Mouse (Mus musculus): ENCODE measurements at regions not wholly inside any gene's neighbourhood (a gene's known extent, or its start where the extent isn't known, plus 50 kb on each side); places are given as distances from the start of the nearest gene placed in this dataset.

- TF ChIP-seq NANOG (IDR thresholded peaks at IDR 0.05; ENCODE audit: borderline replicate concordance, low read length) (no peak), CTCF (conservative IDR thresholded peaks at IDR 0.05; ENCODE audit: low read length) (no peak), POU5F1 (IDR thresholded peaks at IDR 0.05; ENCODE audit: borderline replicate concordance, low read length) (no peak)
- H3K36me3 ChIP-seq (ENCODE audit: insufficient read depth, low read length), result no peaks in the 10 kb centered on the region
- no peaks in the 10 kb centered on the region for H3K4me1 ChIP-seq (replicated peaks; ENCODE audit: low read depth, low read length)
- no peaks in the 10 kb centered on the region for H3K9me3 ChIP-seq (ENCODE audit: low read length)
- H3K27me3 ChIP-seq (ENCODE audit: insufficient read depth, low read length), result no peaks in the 10 kb centered on the region
- H3K4me3 ChIP-seq (replicated peaks; ENCODE audit: low read length), result no peak overlapping the region
Observed at GRCm38 (mm10) chr8:49769829-49770228, 926.1 kb upstream of the Tenm3 start.

GRCm38 (mm10) chr8:49738043-49738442 is 894.3 kb upstream of the Tenm3 start:
- peaks cover 5% of the 10 kb centered on the region; the same call in 1 of the 2 replicates for H3K4me1 ChIP-seq (replicated peaks; ENCODE audit: low read depth, low read length)
- TF ChIP-seq NANOG (IDR thresholded peaks at IDR 0.05; ENCODE audit: borderline replicate concordance, low read length), result no peak
- no peak for TF ChIP-seq POU5F1 (IDR thresholded peaks at IDR 0.05; ENCODE audit: borderline replicate concordance, low read length)
- no peak for TF ChIP-seq CTCF (conservative IDR thresholded peaks at IDR 0.05; ENCODE audit: low read length)
- no peaks in the 10 kb centered on the region for H3K9me3 ChIP-seq (ENCODE audit: low read length)
- no peaks in the 10 kb centered on the region for H3K36me3 ChIP-seq (ENCODE audit: insufficient read depth, low read length)
- H3K4me3 ChIP-seq (replicated peaks; ENCODE audit: low read length), result no peak overlapping the region
- no peaks in the 10 kb centered on the region for H3K27me3 ChIP-seq (ENCODE audit: insufficient read depth, low read length)

GRCm38 (mm10) chr8:49729156-49729555 is 885.4 kb upstream of the Tenm3 start:
- Histone ChIP-seq H3K9me3 (ENCODE audit: low read length) (no peaks in the 10 kb centered on the region), H3K4me1 (replicated peaks; ENCODE audit: low read depth, low read length) (no peaks in the 10 kb centered on the region), H3K27me3 (ENCODE audit: insufficient read depth, low read length) (no peaks in the 10 kb centered on the region), H3K36me3 (ENCODE audit: insufficient read depth, low read length) (no peaks in the 10 kb centered on the region), H3K4me3 (replicated peaks; ENCODE audit: low read length) (no peak overlapping the region)
- TF ChIP-seq CTCF (conservative IDR thresholded peaks at IDR 0.05; ENCODE audit: low read length) (no peak), POU5F1 (IDR thresholded peaks at IDR 0.05; ENCODE audit: borderline replicate concordance, low read length) (no peak), NANOG (IDR thresholded peaks at IDR 0.05; ENCODE audit: borderline replicate concordance, low read length) (no peak)

GRCm38 (mm10) chr8:49712371-49712770 is 868.6 kb upstream of the Tenm3 start:
- TF ChIP-seq NANOG (IDR thresholded peaks at IDR 0.05; ENCODE audit: borderline replicate concordance, low read length) (no peak), CTCF (conservative IDR thresholded peaks at IDR 0.05; ENCODE audit: low read length) (no peak), POU5F1 (IDR thresholded peaks at IDR 0.05; ENCODE audit: borderline replicate concordance, low read length) (no peak)
- Histone ChIP-seq H3K27me3 (ENCODE audit: insufficient read depth, low read length) (no peaks in the 10 kb centered on the region), H3K9me3 (ENCODE audit: low read length) (no peaks in the 10 kb centered on the region), H3K36me3 (ENCODE audit: insufficient read depth, low read length) (no peaks in the 10 kb centered on the region), H3K4me3 (replicated peaks; ENCODE audit: low read length) (no peak overlapping the region), H3K4me1 (replicated peaks; ENCODE audit: low read depth, low read length) (no peaks in the 10 kb centered on the region)

GRCm38 (mm10) chr8:49708701-49709100 is 865.0 kb upstream of the Tenm3 start:
- no peak overlapping the region for H3K4me3 ChIP-seq (replicated peaks; ENCODE audit: low read length)
- H3K9me3 ChIP-seq (ENCODE audit: low read length), result no peaks in the 10 kb centered on the region
- no peaks in the 10 kb centered on the region for H3K27me3 ChIP-seq (ENCODE audit: insufficient read depth, low read length)
- TF ChIP-seq CTCF (conservative IDR thresholded peaks at IDR 0.05; ENCODE audit: low read length) (no peak), POU5F1 (IDR thresholded peaks at IDR 0.05; ENCODE audit: borderline replicate concordance, low read length) (no peak), NANOG (IDR thresholded peaks at IDR 0.05; ENCODE audit: borderline replicate concordance, low read length) (no peak)
- no peaks in the 10 kb centered on the region for H3K36me3 ChIP-seq (ENCODE audit: insufficient read depth, low read length)
- H3K4me1 ChIP-seq (replicated peaks; ENCODE audit: low read depth, low read length), result no peaks in the 10 kb centered on the region

- no peaks in the 10 kb centered on the region for H3K4me1 ChIP-seq (replicated peaks; ENCODE audit: low read depth, low read length)
- no peaks in the 10 kb centered on the region for H3K9me3 ChIP-seq (ENCODE audit: low read length)
- no peaks in the 10 kb centered on the region for H3K27me3 ChIP-seq (ENCODE audit: insufficient read depth, low read length)
- no peak overlapping the region for H3K4me3 ChIP-seq (replicated peaks; ENCODE audit: low read length)
- no peaks in the 10 kb centered on the region for H3K36me3 ChIP-seq (ENCODE audit: insufficient read depth, low read length)
- no peak for TF ChIP-seq POU5F1 (IDR thresholded peaks at IDR 0.05; ENCODE audit: borderline replicate concordance, low read length)
Observed at GRCm38 (mm10) chr8:49699058-49699457, 855.3 kb upstream of the Tenm3 start.

GRCm38 (mm10) chr8:49696709-49697108 is 853.0 kb upstream of the Tenm3 start:
- H3K4me1 ChIP-seq (replicated peaks; ENCODE audit: low read depth, low read length), result no peaks in the 10 kb centered on the region
- H3K4me3 ChIP-seq (replicated peaks; ENCODE audit: low read length), result no peak overlapping the region
- no peaks in the 10 kb centered on the region for H3K36me3 ChIP-seq (ENCODE audit: insufficient read depth, low read length)
- H3K9me3 ChIP-seq (ENCODE audit: low read length), result no peaks in the 10 kb centered on the region
- TF ChIP-seq POU5F1 (IDR thresholded peaks at IDR 0.05; ENCODE audit: borderline replicate concordance, low read length), result no peak
- TF ChIP-seq NANOG (IDR thresholded peaks at IDR 0.05; ENCODE audit: borderline replicate concordance, low read length), result no peak
- TF ChIP-seq CTCF (conservative IDR thresholded peaks at IDR 0.05; ENCODE audit: low read length), result no peak
- H3K27me3 ChIP-seq (ENCODE audit: insufficient read depth, low read length), result no peaks in the 10 kb centered on the region

Measured in E14TG2a.4 (cell line).